Mouse (Mus musculus) ES-CJ7 (cell line): ENCODE data around the gene Tcea3.
A peak's percentile ranks its signal among the peaks of the same experiment; 100 is the strongest.

Experiments used
- DNase-seq: peaks from one replicate; pipeline ENCODE4 v3.0.0; 2011; ENCODE audit warnings: low read depth, low spot score

The Tcea3 gene

DNA sequence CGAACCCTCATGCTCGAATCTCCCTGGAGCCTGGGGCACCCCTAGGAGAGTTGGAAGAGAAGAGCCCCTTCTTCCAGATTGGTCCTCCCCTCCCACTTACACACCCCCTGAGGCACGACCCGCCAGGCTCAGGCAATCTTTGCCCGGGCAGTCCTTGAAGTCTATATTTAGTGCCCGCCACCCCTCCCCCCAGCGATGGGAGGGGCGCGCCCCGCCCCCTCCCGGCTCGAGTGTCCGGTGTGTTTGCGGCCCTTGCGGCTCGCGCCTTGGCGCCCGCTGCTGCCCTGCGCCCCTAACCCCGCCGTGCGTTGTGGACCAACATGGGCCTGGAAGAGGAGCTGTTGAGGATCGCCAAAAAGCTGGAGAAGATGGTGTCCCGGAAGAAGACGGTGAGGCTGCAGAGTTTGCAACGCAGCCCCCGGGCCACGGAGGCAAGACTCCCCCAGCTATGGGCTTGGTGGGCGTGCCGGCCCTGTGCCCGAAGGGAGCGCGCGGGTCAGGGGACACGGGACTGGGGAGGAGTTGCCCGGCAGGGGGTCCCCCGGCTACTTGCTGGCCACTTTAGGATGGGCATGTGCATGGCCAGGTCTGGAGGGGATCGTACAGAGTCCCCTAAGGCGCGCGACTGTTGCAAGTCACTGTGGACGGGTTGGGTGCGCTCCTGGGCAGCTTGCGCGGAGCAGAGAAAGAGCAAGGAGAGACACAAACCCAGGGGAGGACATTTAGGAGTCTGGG is at the start of gene Tcea3:
TSS of gene Tcea3 (plus strand) at position 1 of the 735 bp plus-strand sequence.
- DNase-seq: peak; percentile 79

- DNase-seq: peak; percentile 89
Measured at GRCm38 (mm10) chr4:136198846-136199245, 48.7 kb upstream of the Tcea3 start.

- DNase-seq: peak; percentile 54
Measured at GRCm38 (mm10) chr4:136199562-136200292, 47.8 kb upstream of the Tcea3 start.

DNA sequence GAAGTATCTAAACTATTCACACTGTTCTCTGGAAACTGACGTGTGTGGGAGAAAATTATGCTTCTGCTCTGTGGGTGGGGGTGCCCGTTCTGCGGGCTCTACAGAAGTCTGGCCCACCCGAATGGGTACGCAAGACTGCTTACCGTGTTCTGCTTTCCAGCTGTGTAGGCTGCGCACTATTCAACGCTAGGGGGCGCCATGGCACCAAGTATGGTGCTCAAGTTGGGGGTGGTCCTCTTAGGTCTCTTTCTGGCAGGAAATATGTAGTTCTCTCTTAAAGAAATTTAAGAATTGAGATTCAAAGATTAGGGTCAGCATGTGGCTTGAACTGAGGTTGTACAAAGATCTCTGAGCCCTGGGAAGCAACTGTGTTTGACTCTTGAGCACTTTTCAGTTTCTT is 45.0 kb upstream of the Tcea3 start:
- peak; percentile 83 for DNase-seq

- no peak for DNase-seq
Measured at GRCm38 (mm10) chr4:136204775-136205174, 42.8 kb upstream of the Tcea3 start.

DNA sequence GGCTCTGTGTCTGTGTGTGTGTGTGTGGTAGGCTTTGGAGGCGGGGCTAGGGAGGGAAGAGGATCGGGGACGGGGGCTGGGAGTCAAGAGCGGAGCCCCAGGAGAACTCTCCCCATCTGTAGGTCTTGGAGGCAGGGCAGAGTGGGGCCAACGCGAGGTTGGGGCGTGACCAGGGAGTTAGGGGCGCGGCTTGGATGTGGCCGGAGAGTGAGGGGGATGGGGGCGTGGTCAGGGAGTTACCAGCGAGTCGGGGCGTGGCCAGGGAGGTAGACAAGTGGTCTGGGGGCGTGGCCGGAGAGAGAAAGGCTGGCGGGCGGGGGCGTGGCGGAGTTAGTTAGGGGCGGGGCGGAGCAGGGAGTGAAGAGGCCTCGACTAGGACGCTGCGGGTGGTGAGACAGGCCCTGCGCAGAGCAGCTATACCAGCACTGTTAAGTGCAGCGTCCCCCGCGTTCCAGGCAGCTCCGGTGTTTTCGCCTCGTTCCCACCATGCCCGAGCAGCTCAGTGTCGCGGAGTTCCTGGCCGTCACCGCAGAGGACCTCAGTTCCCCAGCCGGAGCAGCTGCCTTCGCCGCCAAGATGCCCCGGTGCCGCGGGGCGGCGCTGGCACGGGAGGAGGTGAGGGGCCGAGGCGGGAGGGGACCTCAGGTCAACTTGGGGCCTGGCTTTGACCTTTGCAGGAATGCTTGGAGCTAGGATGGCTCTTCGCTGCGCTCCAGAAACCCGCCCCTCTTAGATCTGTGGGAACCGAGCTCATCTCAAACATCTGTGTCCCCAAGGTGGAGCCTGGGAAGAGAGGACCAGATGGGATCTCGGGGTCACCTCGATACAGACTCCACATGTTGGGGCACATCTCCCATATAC is 41.3 kb upstream of the Tcea3 start, which contains the start of gene Asap3:
TSS of gene Asap3 (plus strand) at position 333 of the 861 bp plus-strand sequence.
- peak; percentile 97 for DNase-seq

GRCm38 (mm10) chr4:136206943-136207342 is 40.6 kb upstream of the Tcea3 start:
- DNase-seq: peak; percentile 72

- DNase-seq: no peak
Measured at GRCm38 (mm10) chr4:136210931-136211330, 36.6 kb upstream of the Tcea3 start.

GRCm38 (mm10) chr4:136213629-136214028 is 33.9 kb upstream of the Tcea3 start:
- DNase-seq: no peak

DNA sequence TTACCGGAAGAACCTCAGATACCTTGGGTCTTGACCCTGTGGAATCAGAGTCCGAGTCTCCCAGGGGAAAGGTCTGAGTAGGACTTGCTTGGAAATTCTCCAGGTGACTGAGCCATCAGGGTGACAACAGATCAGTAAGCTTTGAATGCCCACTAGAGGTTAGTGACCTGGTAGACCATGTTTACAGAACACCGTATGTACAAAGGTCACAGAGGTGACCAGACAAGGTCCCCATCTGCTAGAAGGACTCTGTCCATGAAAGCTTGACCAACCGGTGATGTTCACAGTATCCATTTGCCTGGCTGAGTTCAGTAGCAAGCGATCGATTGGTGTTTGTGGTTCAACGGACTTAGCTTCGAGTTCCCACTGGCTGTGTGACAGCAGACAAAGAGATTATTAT is 32.7 kb upstream of the Tcea3 start:
- no peak for DNase-seq

- DNase-seq: no peak
Measured at GRCm38 (mm10) chr4:136215576-136215975, 32.0 kb upstream of the Tcea3 start.

DNA sequence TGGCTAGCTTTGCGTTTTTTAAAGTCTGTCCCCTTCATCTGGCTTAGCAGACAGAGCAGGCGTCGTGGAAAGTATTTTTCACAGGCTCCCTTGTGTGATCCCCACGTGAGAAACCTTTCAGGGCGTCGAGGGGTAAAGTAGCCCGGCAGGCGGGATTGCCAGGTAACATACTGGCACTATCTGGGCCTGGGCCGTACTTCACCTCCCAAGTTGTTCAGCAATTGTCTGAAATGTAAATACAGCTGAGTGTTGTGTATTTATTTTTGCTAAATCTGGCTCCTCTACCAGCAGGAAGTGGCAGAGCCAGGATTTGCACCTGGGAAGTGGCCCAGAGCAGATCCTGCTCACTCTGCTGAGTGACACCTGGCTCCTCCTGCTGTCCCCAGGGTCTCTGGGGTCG is 30.5 kb upstream of the Tcea3 start:
- DNase-seq: no peak

DNA sequence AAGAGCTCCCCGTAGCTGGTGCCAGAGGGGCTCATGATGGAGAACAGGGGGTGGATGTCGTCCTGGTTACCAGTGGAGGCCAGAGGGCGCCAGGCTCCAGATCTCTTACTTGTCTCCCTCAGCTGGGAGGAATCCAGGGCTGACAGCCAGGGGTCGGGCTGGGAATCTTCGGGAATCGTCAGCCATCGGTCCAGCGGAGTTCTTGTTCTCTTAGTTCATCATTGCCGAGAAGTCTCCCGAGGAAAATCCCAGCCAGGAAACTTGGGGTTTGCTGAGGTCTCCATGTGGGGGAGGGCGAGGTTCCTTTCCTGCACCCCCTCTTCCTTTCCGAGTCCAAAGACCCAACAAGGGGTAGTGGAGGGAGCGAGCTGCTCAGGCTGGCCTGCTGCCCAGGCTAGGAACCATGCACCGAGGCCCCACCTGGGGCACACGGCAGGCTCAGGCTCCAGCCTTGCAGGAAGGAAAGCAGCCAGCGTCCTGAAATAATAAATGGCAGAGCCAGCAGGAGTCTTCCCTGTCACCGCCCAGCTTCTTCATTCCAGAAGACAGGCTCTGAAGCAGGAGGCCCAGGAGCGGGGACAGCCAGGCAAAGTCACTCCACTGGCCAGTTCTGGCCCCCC is 28.8 kb upstream of the Tcea3 start:
- no peak for DNase-seq

DNA sequence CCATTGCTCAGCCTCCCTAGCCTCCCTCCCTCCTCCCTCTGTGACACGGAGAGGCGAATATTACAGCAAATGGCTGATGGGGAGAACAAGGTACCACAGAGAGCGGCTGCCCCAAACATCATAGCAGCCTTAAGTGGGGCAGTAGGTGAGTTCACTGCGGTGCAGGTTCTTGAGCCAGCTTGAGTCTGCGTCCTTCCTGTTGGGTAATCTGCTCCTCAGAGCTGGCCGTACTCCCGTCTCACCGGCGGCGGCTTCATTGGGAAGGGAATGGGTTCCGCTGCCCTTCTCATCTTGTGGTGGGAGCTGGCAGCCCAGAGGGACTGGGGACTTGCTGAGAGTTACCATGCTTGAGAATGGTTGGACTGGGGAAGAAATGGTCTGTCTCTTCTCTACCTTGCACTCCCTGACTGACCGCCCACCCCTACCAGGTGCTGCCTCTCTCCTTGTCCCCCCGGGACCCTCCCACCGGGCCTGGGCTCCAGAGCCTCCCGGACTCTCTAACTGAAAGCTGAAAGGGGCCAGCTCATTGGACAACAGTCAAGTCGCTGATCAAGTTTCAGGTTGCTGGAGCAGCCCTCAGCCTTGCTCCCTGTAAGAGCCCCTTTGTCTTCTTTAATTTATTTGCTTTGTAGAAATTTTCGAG is 27.3 kb upstream of the Tcea3 start:
- no peak for DNase-seq

DNA sequence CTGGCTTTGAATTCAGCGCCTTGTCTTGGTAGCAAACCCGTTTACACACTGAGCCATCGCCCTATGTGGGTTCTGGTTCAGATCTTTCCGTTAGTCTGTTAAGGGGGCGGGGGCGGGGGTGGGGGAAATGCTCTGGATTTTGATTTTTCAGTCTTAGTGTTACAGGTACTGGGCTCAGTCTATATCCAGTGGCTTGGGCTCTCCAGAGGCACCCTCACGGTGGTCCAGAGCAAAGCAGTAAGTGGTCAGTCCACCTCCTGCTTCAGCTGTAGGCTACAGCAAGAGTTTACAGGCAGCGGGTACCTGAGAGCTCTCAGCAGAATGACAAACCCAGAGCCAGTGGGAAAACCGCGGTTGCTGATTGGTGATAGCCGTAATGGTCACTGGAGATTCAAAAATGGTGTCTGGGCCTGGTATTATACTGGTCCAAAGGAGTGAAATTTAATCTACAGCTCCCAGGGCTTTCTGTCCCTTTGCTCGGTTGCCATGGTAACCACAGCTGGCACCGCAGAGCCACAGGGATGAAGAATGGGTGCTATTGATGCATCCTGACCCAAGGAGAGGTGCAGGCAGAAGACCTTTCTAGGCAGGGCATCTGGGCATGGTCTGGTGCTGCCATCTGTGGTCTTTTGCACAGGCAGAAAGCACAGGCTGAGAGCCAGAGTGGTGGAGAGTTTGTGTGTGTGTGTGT is 23.8 kb upstream of the Tcea3 start:
- DNase-seq: no peak

- no peak for DNase-seq
Measured at GRCm38 (mm10) chr4:136224240-136224559, 23.3 kb upstream of the Tcea3 start.

GRCm38 (mm10) chr4:136224677-136225460 is 22.7 kb upstream of the Tcea3 start:
- peak; percentile 74 for DNase-seq

- no peak for DNase-seq
Measured at GRCm38 (mm10) chr4:136227408-136227807, 20.1 kb upstream of the Tcea3 start.

GRCm38 (mm10) chr4:136228640-136229039 is 18.9 kb upstream of the Tcea3 start:
- no peak for DNase-seq

GRCm38 (mm10) chr4:136238669-136239068 is 8.9 kb upstream of the Tcea3 start:
- no peak for DNase-seq
